Mouse (Mus musculus) adrenal gland, postnatal 36 days (tissue): ENCODE results near the gene Scfd2. TPM values are rescaled to one million over a fixed set of nuclear protein-coding genes. Genes with fewer than 3 reads are reported as not detected.

Experiments
- DNase-seq, 2 experiments: peaks; one replicate each; pipeline ENCODE4 v3.0.0; 2021; ENCODE audit warnings: mixed read lengths in 1 of 2
- long read RNA-seq, 2 experiments: library from polyadenylated mRNA; stranded (forward); transcript quantifications; one replicate each; pipeline ENCODE4 v2.0.0; 2021; ENCODE audit warnings: borderline sequencing depth in 2 of 2
- total RNA-seq, 2 experiments: library from RNA; stranded (reverse); gene quantifications; 2 replicates each; pipeline ENCODE4 v1.2.3; 2021

Gene Scfd2
- total RNA-seq = 10 to 100 TPM; 17.8 to 22.9 TPM
- long read RNA-seq, experiment 1, transcript Scfd2-201 (9 exons, 3,672 nt) = major isoform, 9 of 12 reads
- long read RNA-seq, experiment 1, partial matches to known transcripts = 0 of 12 reads
- long read RNA-seq, experiment 1, other reads (novel, unspliced or antisense) = 3 of 12 reads
- long read RNA-seq, experiment 2, partial matches to known transcripts = 0 of 4 reads
- long read RNA-seq, experiment 2, other reads (novel, unspliced or antisense) = 1 of 4 reads

DNA sequence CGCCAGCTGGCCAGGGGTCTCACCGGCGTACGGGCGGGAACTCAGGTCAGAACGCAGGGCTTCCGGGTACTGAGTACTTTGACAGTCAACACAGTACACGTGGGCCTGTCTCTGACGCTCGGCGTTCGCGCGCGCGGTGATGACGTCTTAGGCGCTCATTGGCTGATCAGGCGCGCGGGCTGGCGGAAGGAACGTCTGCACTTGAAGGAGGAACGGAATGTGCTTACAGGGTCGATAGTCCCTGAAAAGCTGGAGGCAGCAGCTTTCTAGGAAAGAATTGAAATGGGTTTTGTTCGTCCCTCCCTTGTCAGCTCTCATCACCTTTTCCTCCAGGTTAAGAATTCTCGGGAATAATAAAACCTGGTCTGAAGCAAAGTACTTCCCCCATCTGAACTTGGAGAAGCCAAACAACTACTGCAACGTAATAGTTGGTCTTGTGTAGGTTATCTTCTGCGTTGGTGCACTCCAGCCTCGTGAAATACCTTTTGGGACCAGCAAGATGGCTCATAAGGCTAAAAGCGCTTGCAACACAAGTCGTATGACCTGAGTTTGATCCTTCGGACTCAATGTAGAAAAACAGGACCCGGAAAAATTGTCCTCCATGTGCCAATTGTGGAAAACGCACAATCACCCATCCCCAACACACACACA is at the start of gene Scfd2:
Gene Scfd2, minus strand, starts transcription at position 130 of the 651 bp plus-strand sequence.
- DNase-seq = peak; percentile 96 to 98

DNA sequence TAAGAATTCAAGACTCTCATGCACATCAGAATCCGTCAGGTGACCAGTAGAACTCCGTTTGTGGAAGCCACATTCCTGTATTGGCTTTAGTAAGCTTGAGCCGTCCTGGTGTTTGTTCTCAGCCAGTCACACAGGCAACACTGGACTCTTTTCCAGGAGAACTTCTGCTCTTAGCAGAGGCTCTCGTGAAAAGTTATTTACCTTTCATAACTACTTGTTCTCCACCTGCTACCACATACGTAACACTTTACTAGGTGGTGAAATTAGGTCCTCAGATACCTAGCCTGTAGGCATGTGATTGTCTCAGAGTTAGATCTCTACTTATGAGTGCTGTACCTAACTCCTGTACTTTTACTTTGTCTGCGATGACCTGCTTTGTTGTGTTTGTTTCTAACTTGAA is 40.2 kb upstream of the Scfd2 start:
- DNase-seq = no peak

GRCm38 (mm10) chr5:74561151-74561550 is 29.6 kb upstream of the Scfd2 start:
- peak; percentile 14 to 33 for DNase-seq

- no peak for DNase-seq
Observed at GRCm38 (mm10) chr5:74549566-74549965, 18.0 kb upstream of the Scfd2 start.

DNA sequence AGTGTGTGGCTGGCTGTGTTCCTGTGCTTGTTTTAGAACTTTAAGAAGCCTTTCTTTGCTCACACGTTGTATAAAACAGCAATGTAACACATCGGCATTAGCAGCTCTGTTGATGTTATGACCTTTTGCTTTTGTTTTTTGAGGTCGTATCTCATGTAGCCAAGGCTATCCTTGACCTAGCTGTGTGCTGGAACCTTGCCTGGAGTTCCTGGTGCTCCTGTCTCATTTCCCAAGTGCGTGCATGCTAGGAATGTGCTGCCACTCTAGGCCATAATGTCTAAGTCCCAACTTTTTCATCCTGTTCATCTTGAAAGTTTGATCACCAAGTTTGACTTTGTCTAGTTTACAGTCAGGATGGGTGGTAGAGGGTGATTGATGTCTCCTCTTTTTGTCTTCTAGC is 14.0 kb upstream of the Scfd2 start:
- peak in 1 of 2 experiments; percentile 51 for DNase-seq

DNA sequence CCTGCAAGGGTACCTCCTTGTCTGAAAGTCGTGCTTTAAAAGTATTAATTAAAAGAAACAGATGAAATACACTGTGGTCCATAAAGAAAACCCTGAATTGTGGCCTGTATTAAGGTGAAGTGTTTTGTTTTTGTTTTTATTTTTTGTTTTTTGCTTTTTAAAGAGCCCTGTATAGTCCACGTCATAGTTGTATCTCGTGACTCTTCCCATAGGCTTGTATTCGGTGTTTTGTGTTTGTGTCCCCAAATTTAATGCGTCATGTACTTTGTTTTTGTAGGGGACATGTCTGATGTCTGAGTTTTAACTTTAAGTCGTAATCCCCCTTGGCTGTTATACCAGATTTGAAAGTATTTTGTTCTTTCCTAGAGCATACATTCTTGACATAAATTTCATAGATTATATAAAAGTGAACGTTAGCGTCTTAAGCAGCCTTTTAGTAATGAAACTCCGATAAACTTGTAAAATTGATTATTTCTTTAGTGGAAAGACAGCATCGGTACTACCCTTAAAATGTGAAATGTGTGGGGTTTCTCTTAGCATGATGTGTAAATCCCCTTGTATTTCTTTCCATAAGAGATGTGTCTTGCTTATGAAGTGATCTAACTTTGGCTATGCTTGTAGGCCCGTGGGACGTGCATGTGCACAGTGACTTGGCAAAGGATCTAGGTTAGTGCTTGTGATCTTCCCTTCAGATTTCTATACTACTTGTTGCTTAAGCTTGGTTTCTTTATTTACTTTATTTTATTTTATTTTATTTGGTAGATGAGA is 4.8 kb upstream of the Scfd2 start:
- DNase-seq = no peak

- DNase-seq = peak; percentile 92 to 94
Observed at GRCm38 (mm10) chr5:74535240-74536021, 3.9 kb upstream of the Scfd2 start, which contains the start of gene Fip1l1. TSS of gene Fip1l1 (plus strand) at chr5:74535449.

DNA sequence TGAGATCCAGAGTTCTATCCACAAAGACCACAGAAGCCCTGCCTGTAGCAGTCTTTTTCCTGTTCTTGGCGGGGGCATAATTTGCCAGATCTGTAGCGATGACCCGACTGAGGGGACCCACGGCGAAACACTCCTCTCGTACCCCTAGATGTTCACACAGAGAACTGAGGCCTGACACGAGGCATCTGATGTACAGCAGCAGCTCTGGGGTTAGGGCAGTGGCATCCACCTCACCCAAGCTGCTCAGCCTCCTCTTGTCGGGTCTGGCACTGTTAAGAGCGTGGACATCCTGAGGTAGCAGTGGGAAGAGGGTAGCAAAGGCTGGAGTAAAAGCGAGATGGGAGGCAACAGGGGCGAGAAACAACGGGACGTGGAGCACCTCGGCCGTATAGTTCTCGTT is 774 bp downstream of the Scfd2 start:
- DNase-seq = no peak

DNA sequence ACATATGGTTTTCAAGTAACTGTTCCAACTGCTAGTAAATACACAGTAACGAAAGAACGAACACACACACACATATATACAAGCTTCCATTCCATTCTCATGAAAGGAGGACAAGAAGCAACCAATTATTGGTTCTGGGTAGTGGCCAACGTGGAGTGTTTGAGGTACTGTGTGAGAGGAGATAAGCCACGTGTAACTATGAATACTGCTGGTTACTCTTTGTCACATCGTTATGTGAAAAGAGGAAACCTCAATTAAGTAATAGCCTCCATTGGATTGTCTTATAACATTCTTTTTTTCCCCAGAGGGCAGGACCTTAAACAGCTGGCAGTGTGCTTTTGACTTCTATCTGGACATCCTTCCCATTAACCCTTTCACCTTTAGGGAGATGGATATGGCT is 4.5 kb downstream of the Scfd2 start:
- no peak for DNase-seq

- DNase-seq = no peak
Observed at GRCm38 (mm10) chr5:74511686-74512085, 19.9 kb downstream of the Scfd2 start.

DNA sequence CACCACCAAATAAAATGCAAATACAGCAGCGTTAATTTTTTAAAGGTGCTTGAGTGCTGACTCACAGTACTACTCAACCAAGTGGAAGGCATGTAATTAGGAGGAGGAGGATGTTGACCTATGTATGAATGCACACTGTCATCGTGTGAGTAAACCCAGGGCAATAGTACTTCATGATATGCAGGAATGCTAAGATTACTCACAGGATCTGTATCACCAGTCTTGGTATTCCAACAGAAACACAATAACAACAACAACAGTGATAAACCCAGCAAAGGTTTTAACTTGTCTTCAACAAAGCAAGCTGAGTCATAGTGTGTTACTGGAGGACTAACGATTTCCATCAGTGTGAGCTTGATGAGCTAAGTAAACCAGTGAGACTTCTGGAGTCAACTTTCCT is 38.9 kb downstream of the Scfd2 start:
- no peak for DNase-seq

- no peak for DNase-seq
Observed at GRCm38 (mm10) chr5:74484646-74485045, 46.9 kb downstream of the Scfd2 start.

GRCm38 (mm10) chr5:74482633-74483032 is 48.9 kb downstream of the Scfd2 start:
- no peak for DNase-seq

GRCm38 (mm10) chr5:74482034-74482433 is 49.5 kb downstream of the Scfd2 start:
- DNase-seq = no peak

GRCm38 (mm10) chr5:74480409-74480808 is 51.1 kb downstream of the Scfd2 start:
- no peak for DNase-seq

GRCm38 (mm10) chr5:74479947-74480346 is 51.6 kb downstream of the Scfd2 start:
- peak; percentile 25 to 28 for DNase-seq

- DNase-seq = no peak
Observed at GRCm38 (mm10) chr5:74479157-74479556, 52.4 kb downstream of the Scfd2 start.

DNA sequence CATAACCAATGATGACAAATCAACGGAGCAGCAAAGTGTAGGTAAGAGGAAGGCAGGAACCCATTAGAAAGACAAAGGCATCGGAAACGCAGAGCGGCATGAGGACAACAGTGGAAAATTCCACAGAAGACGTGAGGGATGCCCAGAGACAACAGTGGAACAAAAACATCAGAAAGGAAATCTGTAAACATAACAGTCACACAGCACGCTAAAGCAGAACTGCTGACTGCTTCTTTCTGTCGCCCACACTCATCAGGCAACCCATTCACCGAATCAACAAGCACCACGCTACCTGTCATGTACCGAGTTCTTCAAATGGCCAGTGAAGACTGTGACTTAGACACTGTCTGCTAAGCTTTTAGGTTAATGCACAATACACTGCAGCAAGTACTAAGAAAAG is 55.0 kb downstream of the Scfd2 start:
- DNase-seq = no peak

DNA sequence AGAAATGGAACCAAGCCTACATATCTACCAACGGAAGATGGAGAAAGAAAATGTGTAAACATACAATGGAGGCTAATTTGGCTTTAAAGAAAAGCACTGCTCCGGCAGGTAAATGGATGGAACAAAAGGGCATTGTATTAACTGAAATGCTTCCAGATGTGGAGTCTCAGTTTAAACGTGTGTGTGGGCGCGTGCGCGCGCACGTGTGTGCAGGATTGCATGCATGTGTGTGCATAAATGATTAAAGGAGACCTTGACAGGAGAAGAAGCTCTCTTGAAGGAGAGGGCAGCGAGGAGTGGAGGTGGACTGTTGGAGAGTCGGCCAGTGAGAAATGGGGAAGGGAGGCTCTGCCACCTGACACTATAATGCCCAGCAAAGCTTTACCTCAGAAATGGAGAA is 58.4 kb downstream of the Scfd2 start:
- no peak for DNase-seq

- peak in 1 of 2 experiments; percentile 14 for DNase-seq
Observed at GRCm38 (mm10) chr5:74470819-74471218, 60.7 kb downstream of the Scfd2 start.

- no peak for DNase-seq
Observed at GRCm38 (mm10) chr5:74469620-74470019, 61.9 kb downstream of the Scfd2 start.

DNA sequence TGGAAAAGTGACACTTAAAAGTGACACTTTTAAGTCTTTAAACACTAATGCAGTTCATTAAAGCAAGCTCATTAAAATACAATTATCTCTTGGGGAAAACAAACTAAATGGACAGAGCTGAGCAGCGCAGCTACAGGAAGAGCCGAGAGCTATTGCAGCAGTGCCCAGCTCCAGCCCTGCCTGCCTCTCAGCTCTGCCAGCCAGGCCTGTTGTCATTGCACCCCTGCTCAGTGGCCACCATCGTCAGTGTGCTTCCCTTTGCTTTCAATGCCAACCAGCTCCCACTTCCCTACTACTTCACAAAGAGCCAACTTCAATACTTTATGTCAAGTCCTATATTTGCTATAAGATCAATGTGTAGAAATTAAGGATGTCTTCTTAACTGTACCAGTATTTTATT is 63.8 kb downstream of the Scfd2 start:
- DNase-seq = no peak
